Mouse (Mus musculus): ENCODE data around the gene Ppp2r5b. TPM values are rescaled to one million over a fixed set of nuclear protein-coding genes. Genes with fewer than 3 reads are reported as not detected.
A peak's percentile ranks its signal among the peaks of the same experiment; 100 is the strongest.

Gene Ppp2r5b
- polyA plus RNA-seq, 1 experiment from 2014 or later: 27.9 TPM

DNA sequence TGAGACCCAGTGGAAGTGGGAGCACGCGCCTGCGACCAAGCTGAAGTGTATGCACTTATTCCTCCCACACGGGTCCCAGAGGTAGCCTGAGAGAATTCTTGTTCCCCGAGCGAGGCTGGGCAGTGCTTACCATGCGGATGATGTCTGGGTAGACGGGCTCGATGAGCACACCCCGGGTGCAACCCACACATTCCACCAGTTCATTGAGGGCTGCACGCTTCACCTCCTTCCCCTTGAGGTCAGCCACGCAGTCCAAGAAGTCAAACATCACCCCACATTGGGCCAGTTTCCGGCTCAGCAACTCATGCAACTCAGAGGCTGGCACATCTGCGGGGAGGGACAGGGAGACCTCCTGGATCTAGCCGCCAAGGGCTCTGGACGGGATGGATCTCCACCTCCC, 2.0 kb downstream of the Ppp2r5b start:
- no peak overlapping the region for H3K4me3 ChIP-seq
- H3K27ac ChIP-seq: no peak overlapping the region
- H3K36me3 ChIP-seq: peaks cover 50% of the 10 kb centered on the region
- H3K4me2 ChIP-seq: no peak overlapping the region
- H3K9me3 ChIP-seq: no peaks in the 10 kb centered on the region
- H3K9ac ChIP-seq: no peak overlapping the region
- no peaks in the 10 kb centered on the region for H3K27me3 ChIP-seq
- peaks cover 19% of the 10 kb centered on the region for H3K4me1 ChIP-seq
- WGBS: 93% methylated on average over 16 of the region's 16 CpGs
- ATAC-seq (ENCODE audit: insufficient number of reproducible peaks, insufficient read depth, low FRiP score, low TSS enrichment, low read depth): no peak

- Histone ChIP-seq H3K4me1 (peaks cover 25% of the 10 kb centered on the region), H3K27me3 (no peaks in the 10 kb centered on the region), H3K4me3 (no peak overlapping the region), H3K27ac (no peak overlapping the region), H3K9ac (no peak overlapping the region), H3K4me2 (no peak overlapping the region), H3K36me3 (peaks cover 66% of the 10 kb centered on the region), H3K9me3 (no peaks in the 10 kb centered on the region)
- WGBS: 75% methylated on average over 2 of the region's 2 CpGs
- ATAC-seq (ENCODE audit: insufficient number of reproducible peaks, insufficient read depth, low FRiP score, low TSS enrichment, low read depth): no peak
These were observed 4.6 kb downstream of the Ppp2r5b start for GRCm38 (mm10) chr19:6231036-6231435.

DNA sequence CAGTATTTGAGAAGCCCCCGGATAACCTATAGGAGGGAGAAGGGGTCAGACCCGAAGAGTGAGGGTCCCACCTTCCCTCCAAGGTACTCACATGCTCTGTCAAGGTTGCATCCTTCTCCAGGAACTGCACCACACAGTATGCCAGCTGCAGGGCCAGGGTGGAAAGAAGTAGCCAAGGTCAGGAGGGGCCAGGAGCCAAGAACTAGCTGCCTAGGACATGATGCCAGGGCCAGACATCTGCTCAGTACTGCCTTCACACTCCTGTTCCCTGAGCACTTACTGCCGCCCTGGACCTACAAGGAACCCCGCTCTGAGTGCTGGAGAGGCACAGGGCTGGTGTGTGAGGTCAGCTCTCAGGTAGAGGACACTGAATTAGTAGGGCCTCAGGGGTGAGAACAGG, 5.3 kb downstream of the Ppp2r5b start:
- WGBS: 83% methylated on average over 4 of the region's 4 CpGs
- ATAC-seq (ENCODE audit: insufficient number of reproducible peaks, insufficient read depth, low FRiP score, low TSS enrichment, low read depth): no peak
- Histone ChIP-seq H3K9ac (no peak overlapping the region), H3K4me3 (no peak overlapping the region), H3K4me1 (peaks cover 27% of the 10 kb centered on the region), H3K9me3 (no peaks in the 10 kb centered on the region), H3K27me3 (no peaks in the 10 kb centered on the region), H3K36me3 (peaks cover 66% of the 10 kb centered on the region), H3K27ac (no peak overlapping the region), H3K4me2 (no peak overlapping the region)

- Histone ChIP-seq H3K27me3 (no peaks in the 10 kb centered on the region), H3K9ac (no peak overlapping the region), H3K4me1 (peaks cover 25% of the 10 kb centered on the region), H3K9me3 (no peaks in the 10 kb centered on the region), H3K4me3 (no peak overlapping the region), H3K36me3 (peaks cover 57% of the 10 kb centered on the region), H3K27ac (no peak overlapping the region), H3K4me2 (no peak overlapping the region)
- no peak for ATAC-seq (ENCODE audit: insufficient number of reproducible peaks, insufficient read depth, low FRiP score, low TSS enrichment, low read depth)
- WGBS: 86% methylated on average over 4 of the region's 4 CpGs
These were observed 7.8 kb downstream of the Ppp2r5b start for GRCm38 (mm10) chr19:6227864-6228263.

DNA sequence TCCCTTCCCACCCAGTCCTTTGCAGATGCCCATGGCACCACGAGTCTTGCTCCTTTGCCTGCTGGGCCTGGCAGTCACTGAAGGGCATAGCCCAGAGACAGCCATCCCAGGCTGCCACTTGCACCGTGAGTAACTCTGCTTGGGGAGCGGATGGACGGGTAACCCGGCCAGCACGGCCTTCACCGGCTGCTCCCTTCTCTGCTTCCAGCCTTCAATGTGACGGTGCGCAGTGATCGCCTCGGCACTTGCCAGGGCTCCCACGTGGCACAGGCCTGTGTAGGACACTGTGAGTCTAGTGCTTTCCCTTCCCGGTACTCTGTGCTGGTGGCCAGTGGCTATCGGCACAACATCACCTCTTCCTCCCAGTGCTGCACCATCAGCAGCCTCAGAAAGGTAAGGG, 8.9 kb downstream of the Ppp2r5b start:
- no peak overlapping the region for H3K4me3 ChIP-seq
- peaks cover 47% of the 10 kb centered on the region for H3K36me3 ChIP-seq
- no peaks in the 10 kb centered on the region for H3K27me3 ChIP-seq
- no peaks in the 10 kb centered on the region for H3K9me3 ChIP-seq
- H3K27ac ChIP-seq: no peak overlapping the region
- 91% methylated on average over 14 of the region's 14 CpGs for WGBS
- H3K9ac ChIP-seq: 0 out of 2 replicates have a peak overlapping the region, but pooled peaks have one; percentile 22
- H3K4me2 ChIP-seq: no peak overlapping the region
- ATAC-seq (ENCODE audit: insufficient number of reproducible peaks, insufficient read depth, low FRiP score, low TSS enrichment, low read depth): no peak
- peaks cover 25% of the 10 kb centered on the region for H3K4me1 ChIP-seq

DNA sequence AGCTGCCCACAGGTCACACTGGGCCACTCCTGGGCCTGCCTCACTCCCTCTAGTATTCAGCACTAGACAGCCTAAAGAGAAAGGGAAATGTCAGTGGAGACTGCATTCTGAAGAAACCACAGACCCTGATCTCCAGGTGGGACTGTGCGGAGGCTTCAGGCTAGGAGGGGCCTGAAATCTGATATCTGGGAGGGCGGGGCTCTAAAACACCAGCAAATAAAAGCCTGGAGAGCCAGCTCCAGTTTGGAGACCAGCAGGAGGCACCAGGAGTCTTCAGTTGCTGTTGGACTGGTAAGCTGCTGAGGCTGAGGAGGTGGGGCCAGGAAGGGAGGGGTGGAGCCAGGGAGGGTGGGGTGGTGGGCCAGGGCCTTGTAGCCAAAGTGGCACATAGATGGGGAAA, 9.5 kb downstream of the Ppp2r5b start, which contains the start of gene Gpha2:
Gene Gpha2, plus strand, starts transcription at position 246 of the 400 bp plus-strand sequence.
- no peak for ATAC-seq (ENCODE audit: insufficient number of reproducible peaks, insufficient read depth, low FRiP score, low TSS enrichment, low read depth)
- 0 out of 2 replicates have a peak within 1 kb of the TSS, but pooled peaks have one; percentile 22 for H3K9ac ChIP-seq
- no peaks in the 10 kb centered on the region for H3K9me3 ChIP-seq
- no peaks in the 10 kb centered on the region for H3K27me3 ChIP-seq
- H3K4me1 ChIP-seq: peaks cover 25% of the 10 kb centered on the region
- no peak within 1 kb of the TSS for H3K4me3 ChIP-seq
- WGBS: 5% methylated on average over 2 of the region's 2 CpGs
- H3K36me3 ChIP-seq: peaks cover 41% of the 10 kb centered on the region
- peak within 1 kb of the TSS; percentile 40; the same call in 1 of the 2 replicates for H3K27ac ChIP-seq
- H3K4me2 ChIP-seq: no peak within 1 kb of the TSS

- H3K9ac ChIP-seq: no peak overlapping the region
- WGBS: 64% methylated on average over 6 of the region's 6 CpGs
- H3K36me3 ChIP-seq: no peaks in the 10 kb centered on the region
- no peaks in the 10 kb centered on the region for H3K9me3 ChIP-seq
- H3K27me3 ChIP-seq: no peaks in the 10 kb centered on the region
- no peak for ATAC-seq (ENCODE audit: insufficient number of reproducible peaks, insufficient read depth, low FRiP score, low TSS enrichment, low read depth)
- no peak overlapping the region for H3K27ac ChIP-seq
- H3K4me3 ChIP-seq: no peak overlapping the region
- H3K4me2 ChIP-seq: no peak overlapping the region
- H3K4me1 ChIP-seq: peaks cover 10% of the 10 kb centered on the region; the same call in 1 of the 2 replicates
These were observed 17.1 kb downstream of the Ppp2r5b start for GRCm38 (mm10) chr19:6218606-6219005.

GRCm38 (mm10) chr19:6216046-6216705, 19.5 kb downstream of the Ppp2r5b start:
- H3K4me1 ChIP-seq: 0 out of 2 replicates have a peak, but pooled peaks cover 4% of the 10 kb centered on the region
- WGBS: 79% methylated on average over 6 of the region's 6 CpGs
- no peak overlapping the region for H3K4me2 ChIP-seq
- no peak overlapping the region for H3K9ac ChIP-seq
- no peaks in the 10 kb centered on the region for H3K36me3 ChIP-seq
- no peak for ATAC-seq (ENCODE audit: insufficient number of reproducible peaks, insufficient read depth, low FRiP score, low TSS enrichment, low read depth)
- H3K27ac ChIP-seq: no peak overlapping the region
- no peaks in the 10 kb centered on the region for H3K9me3 ChIP-seq
- H3K27me3 ChIP-seq: no peaks in the 10 kb centered on the region
- H3K4me3 ChIP-seq: no peak overlapping the region

DNA sequence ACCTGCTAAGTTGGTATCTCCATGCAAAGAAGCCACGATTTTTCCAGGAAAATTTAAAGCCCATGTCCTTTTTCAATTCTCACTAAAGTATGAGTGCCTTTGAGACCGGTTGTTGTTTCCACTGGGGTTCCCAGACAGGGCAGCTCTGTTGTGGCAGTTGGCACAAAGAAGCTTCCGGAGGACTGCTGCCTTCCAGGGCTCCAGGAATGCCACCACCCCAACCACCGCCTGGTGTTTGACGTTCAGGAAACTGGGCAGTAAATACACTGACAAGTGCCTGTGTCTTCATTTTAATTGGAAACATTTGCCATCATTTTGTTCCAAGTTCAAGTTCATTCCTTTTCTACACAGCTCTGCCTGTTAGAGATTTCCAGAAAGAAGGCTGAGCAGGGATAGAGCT, 29.0 kb downstream of the Ppp2r5b start:
- Histone ChIP-seq H3K4me3 (no peak overlapping the region), H3K27me3 (no peaks in the 10 kb centered on the region), H3K4me2 (no peak overlapping the region), H3K27ac (0 out of 2 replicates have a peak overlapping the region, but pooled peaks have one; percentile 13), H3K4me1 (no peaks in the 10 kb centered on the region), H3K9me3 (no peaks in the 10 kb centered on the region), H3K9ac (no peak overlapping the region), H3K36me3 (no peaks in the 10 kb centered on the region)
- no peak for ATAC-seq (ENCODE audit: insufficient number of reproducible peaks, insufficient read depth, low FRiP score, low TSS enrichment, low read depth)
- 47% methylated on average over 5 of the region's 5 CpGs for WGBS

GRCm38 (mm10) chr19:6204265-6204664, 31.4 kb downstream of the Ppp2r5b start:
- Histone ChIP-seq H3K4me1 (no peaks in the 10 kb centered on the region), H3K36me3 (no peaks in the 10 kb centered on the region), H3K9ac (no peak overlapping the region), H3K9me3 (no peaks in the 10 kb centered on the region), H3K27ac (no peak overlapping the region), H3K27me3 (no peaks in the 10 kb centered on the region), H3K4me2 (no peak overlapping the region), H3K4me3 (no peak overlapping the region)
- ATAC-seq (ENCODE audit: insufficient number of reproducible peaks, insufficient read depth, low FRiP score, low TSS enrichment, low read depth): no peak
- WGBS: 76% methylated on average over 2 of the region's 2 CpGs

DNA sequence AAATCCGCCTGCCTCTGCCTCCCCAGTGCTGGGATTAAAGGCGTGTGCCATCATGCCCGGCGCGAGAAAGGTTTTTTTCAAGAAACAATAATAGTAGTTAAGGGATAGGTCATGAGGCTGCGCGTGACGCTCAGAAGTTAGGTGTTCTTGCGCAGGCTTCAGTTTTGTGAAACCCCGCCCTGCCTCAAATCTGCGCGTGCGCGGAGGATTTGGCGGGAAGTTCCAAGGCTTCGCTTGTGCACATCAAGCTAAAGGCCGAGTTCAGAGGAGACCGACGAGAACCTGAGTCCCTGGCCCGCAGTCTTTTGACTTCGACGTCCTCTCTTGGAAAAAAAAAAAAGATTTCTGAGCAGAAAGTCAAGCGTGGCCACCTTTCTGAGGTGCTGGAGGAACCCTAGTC, 51.5 kb downstream of the Ppp2r5b start, which contains the start of gene Majin:
Gene Majin, plus strand, starts transcription at position 258 of the 400 bp plus-strand sequence.
- Histone ChIP-seq H3K27ac (no peak within 1 kb of the TSS), H3K27me3 (no peaks in the 10 kb centered on the region), H3K4me2 (no peak within 1 kb of the TSS), H3K9ac (no peak within 1 kb of the TSS), H3K4me3 (no peak within 1 kb of the TSS), H3K4me1 (no peaks in the 10 kb centered on the region), H3K9me3 (no peaks in the 10 kb centered on the region), H3K36me3 (no peaks in the 10 kb centered on the region)
- ATAC-seq (ENCODE audit: insufficient number of reproducible peaks, insufficient read depth, low FRiP score, low TSS enrichment, low read depth): no peak
- WGBS: 87% methylated on average over 23 of the region's 23 CpGs

DNA sequence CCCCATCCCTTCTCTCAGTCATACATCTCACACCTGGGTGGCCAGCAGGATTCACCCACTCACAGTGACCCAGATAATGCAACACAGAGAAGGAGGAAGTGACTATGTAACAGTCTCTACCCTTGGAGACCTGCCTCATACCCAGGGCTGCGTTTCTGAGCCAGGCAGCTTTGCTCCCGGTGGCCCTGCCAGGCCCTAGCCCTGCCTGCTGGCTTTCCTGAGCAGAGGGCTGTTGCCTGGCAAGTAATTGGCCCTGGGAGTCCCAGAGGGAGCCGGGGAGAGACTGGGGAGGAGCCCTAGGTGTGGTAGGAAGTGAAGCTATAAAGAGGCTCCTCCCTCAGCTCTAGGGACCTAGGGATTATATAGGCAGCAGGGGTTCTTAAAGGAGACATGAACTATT, 53.1 kb downstream of the Ppp2r5b start:
- Histone ChIP-seq H3K27ac (no peak overlapping the region), H3K27me3 (no peaks in the 10 kb centered on the region), H3K9me3 (no peaks in the 10 kb centered on the region), H3K4me1 (no peaks in the 10 kb centered on the region), H3K4me2 (no peak overlapping the region), H3K9ac (no peak overlapping the region), H3K4me3 (no peak overlapping the region), H3K36me3 (no peaks in the 10 kb centered on the region)
- 11% methylated on average over 3 of the region's 3 CpGs for WGBS
- no peak for ATAC-seq (ENCODE audit: insufficient number of reproducible peaks, insufficient read depth, low FRiP score, low TSS enrichment, low read depth)

All from embryonic facial prominence, embryonic 13.5 days (tissue).